20 mouse cellular contexts compared by ENCODE assay signal in the genomic region with DNA sequence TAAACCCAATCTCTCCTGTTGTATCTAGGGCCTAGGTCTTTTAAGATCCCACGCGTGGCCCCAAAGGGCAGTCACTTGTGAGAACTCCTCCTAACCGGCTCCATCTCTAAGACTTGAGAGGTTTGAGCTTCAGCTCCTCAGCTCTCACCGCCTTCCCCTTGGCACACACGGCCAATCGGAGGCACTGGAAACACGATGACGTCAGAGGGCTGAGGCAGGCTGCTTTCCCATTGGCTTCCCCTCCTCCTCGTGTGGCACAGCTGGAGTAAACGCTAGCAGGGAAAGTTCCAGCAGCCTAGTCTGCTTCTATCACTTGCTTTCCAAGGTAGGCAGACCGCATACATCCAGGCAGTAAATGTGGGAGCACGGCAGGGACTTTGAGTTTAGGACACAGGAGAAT.
A peak's percentile ranks its signal among the peaks of the same experiment; 100 is the strongest.
DNase-seq lines count a peak whose midpoint lies in the region; ATAC-seq lines count a peak whose summit lies in the region.
"Had no signal": no experiment of that assay in that cellular context is flagged by ENCODE, and none has a peak within 500 bp of the region (broad histone marks: within the 10 kb centered on the region; RNA-seq: fewer than 3 reads in every experiment).

No protein-coding gene starts in this region.

- no peak overlapping the region for H3K4me2 ChIP-seq in forebrain, embryonic 14.5 days (ENCODE audit: low read length)
- no peak overlapping the region for H3K4me2 ChIP-seq in embryonic facial prominence, embryonic 11.5 days (ENCODE audit: low read depth, low read length)
- no peak overlapping the region for H3K4me2 ChIP-seq in liver, embryonic 12.5 days
- H3K4me2 ChIP-seq: forebrain, embryonic 12.5 days; midbrain, embryonic 12.5 days had no signal

- peaks cover 5% of the 10 kb centered on the region; the same call in 1 of the 2 replicates for H3K27me3 ChIP-seq in forebrain, embryonic 10.5 days (ENCODE audit: poor library complexity, severe bottlenecking)
- H3K27me3 ChIP-seq in forebrain, embryonic 14.5 days (replicated peaks; ENCODE audit: control insufficient read depth, insufficient read depth, low read length) = no peaks in the 10 kb centered on the region
- no peaks in the 10 kb centered on the region for H3K27me3 ChIP-seq in embryonic facial prominence, embryonic 11.5 days (ENCODE audit: control insufficient read depth, insufficient read depth, low read length)
- no peaks in the 10 kb centered on the region for H3K27me3 ChIP-seq in liver, embryonic 12.5 days (replicated peaks)

- H3K36me3 ChIP-seq in forebrain, embryonic 10.5 days (replicated peaks) = no peaks in the 10 kb centered on the region
- no peaks in the 10 kb centered on the region for H3K36me3 ChIP-seq in forebrain, embryonic 14.5 days (ENCODE audit: control insufficient read depth, insufficient read depth, low read length)
- H3K36me3 ChIP-seq in embryonic facial prominence, embryonic 11.5 days (replicated peaks; ENCODE audit: control insufficient read depth, insufficient read depth, low read depth, low read length) = no peaks in the 10 kb centered on the region
- H3K36me3 ChIP-seq in liver, embryonic 12.5 days = no peaks in the 10 kb centered on the region
- H3K36me3 ChIP-seq: forebrain, embryonic 12.5 days; midbrain, embryonic 12.5 days had no signal

- no peak overlapping the region for H3K9ac ChIP-seq in forebrain, embryonic 14.5 days (ENCODE audit: low read length)
- H3K9ac ChIP-seq in embryonic facial prominence, embryonic 11.5 days (replicated peaks; ENCODE audit: low read length) = no peak overlapping the region
- H3K9ac ChIP-seq in liver, embryonic 12.5 days = no peak overlapping the region
- H3K9ac ChIP-seq: forebrain, embryonic 12.5 days; midbrain, embryonic 12.5 days had no signal

- no peak for DNase-seq in forebrain, embryonic 10.5 days (ENCODE audit: extremely low spot score, low spot score)
- DNase-seq in forebrain, embryonic 14.5 days (ENCODE audit: low spot score) = no peak
- peak; percentile 27 for DNase-seq in retina, postnatal 1 day
- no peak for DNase-seq in retina, embryonic 14.5 days (ENCODE audit: low spot score)
- peak; percentile 83 for DNase-seq in R1 (ENCODE audit: low read depth, low spot score)
- peak; percentile 29 for DNase-seq in embryonic facial prominence, embryonic 11.5 days (ENCODE audit: low spot score)
- no peak for DNase-seq in heart, adult 9 months (ENCODE audit: low spot score in 2 of 2)
- DNase-seq: adrenal gland, adult 2 months; cerebellum, postnatal 14 days; gastrocnemius, postnatal 36 days; heart, adult 2 months; layer of hippocampus, adult 9-11 months; liver; thymus, adult 18-20 months; thymus, postnatal 36 days had no signal

- no peak overlapping the region for H3K4me3 ChIP-seq in forebrain, embryonic 10.5 days
- H3K4me3 ChIP-seq in forebrain, embryonic 14.5 days (ENCODE audit: low read depth, low read length) = no peak overlapping the region
- H3K4me3 ChIP-seq in embryonic facial prominence, embryonic 11.5 days (ENCODE audit: low read depth, low read length) = no peak overlapping the region
- no peak overlapping the region for H3K4me3 ChIP-seq in liver, embryonic 12.5 days
- H3K4me3 ChIP-seq: forebrain, embryonic 12.5 days; heart, adult 2 months; midbrain, embryonic 12.5 days had no signal

- H3K27ac ChIP-seq in forebrain, embryonic 10.5 days = 0 out of 2 replicates have a peak overlapping the region, but pooled peaks have one; percentile 20
- no peak overlapping the region for H3K27ac ChIP-seq in forebrain, embryonic 14.5 days (ENCODE audit: low read depth, low read length)
- H3K27ac ChIP-seq in embryonic facial prominence, embryonic 11.5 days (replicated peaks; ENCODE audit: low read depth, low read length) = no peak overlapping the region
- H3K27ac ChIP-seq in liver, embryonic 12.5 days = no peak overlapping the region
- H3K27ac ChIP-seq: forebrain, embryonic 12.5 days; heart, adult 2 months; hindbrain, postnatal 0 days; midbrain, embryonic 12.5 days had no signal

- 74% methylated on average over 12 of the region's 12 CpGs for WGBS in forebrain, embryonic 10.5 days
- 71% methylated on average over 12 of the region's 12 CpGs for WGBS in forebrain, embryonic 14.5 days
- WGBS in embryonic facial prominence, embryonic 11.5 days = 70% methylated on average over 12 of the region's 12 CpGs
- WGBS in liver, embryonic 12.5 days (ENCODE audit: insufficient replicate concordance) = 52% methylated on average over 12 of the region's 12 CpGs

- no peaks in the 10 kb centered on the region for H3K9me3 ChIP-seq in forebrain, embryonic 10.5 days
- no peaks in the 10 kb centered on the region for H3K9me3 ChIP-seq in forebrain, embryonic 14.5 days (replicated peaks; ENCODE audit: control insufficient read depth, low read length)
- no peaks in the 10 kb centered on the region for H3K9me3 ChIP-seq in embryonic facial prominence, embryonic 11.5 days (replicated peaks; ENCODE audit: control insufficient read depth, low read length)
- H3K9me3 ChIP-seq in liver, embryonic 12.5 days (replicated peaks) = no peaks in the 10 kb centered on the region
- H3K9me3 ChIP-seq: forebrain, embryonic 12.5 days; midbrain, embryonic 12.5 days had no signal

- peaks cover 30% of the 10 kb centered on the region for H3K4me1 ChIP-seq in forebrain, embryonic 10.5 days
- H3K4me1 ChIP-seq in forebrain, embryonic 14.5 days (ENCODE audit: control insufficient read depth, insufficient read depth, low read length) = peaks cover 9% of the 10 kb centered on the region; the same call in 1 of the 2 replicates
- no peaks in the 10 kb centered on the region for H3K4me1 ChIP-seq in embryonic facial prominence, embryonic 11.5 days (ENCODE audit: control insufficient read depth, insufficient read depth, low read length)
- H3K4me1 ChIP-seq in liver, embryonic 12.5 days = no peaks in the 10 kb centered on the region

- no peak for ATAC-seq in forebrain, embryonic 14.5 days
- ATAC-seq in embryonic facial prominence, embryonic 11.5 days (replicated peaks; ENCODE audit: insufficient number of reproducible peaks, low FRiP score, low TSS enrichment, low read depth) = no peak
- no peak for ATAC-seq in liver, embryonic 12.5 days
- ATAC-seq: hindbrain, postnatal 0 days; intestine, embryonic 16.5 days had no signal

Comparison
In these comparisons a context has a peak if more than half of its experiments do, and no peak if none do; other contexts are left out.
1. DNase-seq: peak in retina, postnatal 1 day (single experiment), R1 (single experiment) and embryonic facial prominence, embryonic 11.5 days (single experiment); none in forebrain, embryonic 10.5 days (single experiment), forebrain, embryonic 14.5 days (single experiment), retina, embryonic 14.5 days (single experiment) and heart, adult 9 months (0 of 2).